Mouse (Mus musculus) spleen, adult 2 months (tissue): ENCODE results near the gene Ucn3.

Source experiments
- CTCF ChIP-seq: fragments of 200-500 bp; IDR thresholded peaks from 2 replicates; pipeline ENCODE4 v1.5.1; 2011; ENCODE audit warnings: mild to moderate bottlenecking, inconsistent platforms; ENCODE audit not compliant: insufficient read depth, insufficient read length, insufficient replicate concordance; ENCODE audit errors: extremely low read depth
- POLR2A ChIP-seq: fragments of 200-500 bp; IDR thresholded peaks from 2 replicates; pipeline ENCODE4 v1.6.1; 2011; ENCODE audit warnings: low read depth, low read length, inconsistent platforms

- TF ChIP-seq POLR2A, result no peak
- TF ChIP-seq CTCF, result no peak
Observed at GRCm38 (mm10) chr13:3945249-3945648, at the start of gene Ucn3.
